Mouse (Mus musculus): ENCODE results near the gene Nim1k. TPM values are rescaled to one million over a fixed set of nuclear protein-coding genes. Genes with fewer than 3 reads are reported as not detected.
A peak's percentile ranks its signal among the peaks of the same experiment; 100 is the strongest.

The Nim1k gene
- polyA plus RNA-seq, 1 experiment from 2014 or later = 0.06 TPM

- peaks cover 16% of the 10 kb centered on the region for H3K27me3 ChIP-seq
- peak overlapping the region; percentile 33; the same call in 1 of the 2 replicates for H3K9ac ChIP-seq
- 2% methylated on average over 16 of the region's 16 CpGs for WGBS (ENCODE audit: insufficient replicate concordance)
- ATAC-seq (ENCODE audit: low read depth) (peak; percentile 35; the same call in 1 of the 2 replicates), DNase-seq (no peak)
- no peak overlapping the region for H3K27ac ChIP-seq
- no peaks in the 10 kb centered on the region for H3K9me3 ChIP-seq (replicated peaks)
- H3K4me3 ChIP-seq (replicated peaks) = peak overlapping the region; percentile 46
- no peaks in the 10 kb centered on the region for H3K36me3 ChIP-seq
- H3K4me1 ChIP-seq (replicated peaks) = peaks cover 14% of the 10 kb centered on the region
- peak overlapping the region; percentile 68 for H3K4me2 ChIP-seq
Observed at GRCm38 (mm10) chr13:119755141-119755547, 538 bp downstream of the Nim1k start.

- no peak overlapping the region for H3K4me3 ChIP-seq (replicated peaks)
Observed at GRCm38 (mm10) chr13:119754635-119755020, 1.1 kb downstream of the Nim1k start.

DNA sequence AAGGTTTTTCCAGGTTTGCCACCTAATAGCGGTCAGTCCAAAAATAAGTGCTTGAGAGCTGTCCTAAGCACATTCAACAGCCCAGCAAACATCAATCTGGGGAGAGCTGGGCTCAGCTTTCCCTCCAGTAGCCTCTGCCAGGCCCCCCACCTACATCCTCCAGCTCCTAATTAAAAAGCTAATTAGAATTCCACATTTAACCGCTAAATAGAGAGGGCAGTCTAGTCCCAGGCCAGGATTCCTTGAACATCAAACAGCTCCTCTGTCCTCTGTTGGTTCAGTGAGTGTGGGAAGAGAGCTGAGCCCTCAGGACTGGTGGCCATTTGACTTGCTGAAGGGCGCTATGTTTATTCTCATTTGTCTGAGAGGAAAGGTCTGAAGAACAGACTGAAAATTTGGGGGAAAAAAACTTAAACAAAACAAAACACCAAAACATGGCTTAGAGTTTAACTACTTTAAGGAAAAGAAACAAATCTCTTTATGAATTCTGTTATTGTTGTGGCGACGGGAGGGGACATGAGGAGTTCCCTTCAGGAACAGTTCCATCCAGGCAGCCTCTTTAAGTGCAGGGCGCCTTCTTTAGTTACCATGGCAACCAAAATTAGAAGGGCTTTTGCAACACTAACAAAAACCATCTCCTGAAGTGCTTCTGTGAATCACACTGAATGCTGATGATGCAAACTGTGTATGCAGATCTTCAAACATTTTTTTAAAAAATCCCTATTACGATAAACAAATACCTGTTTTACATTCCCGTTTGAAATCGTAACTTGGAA is 1.6 kb downstream of the Nim1k start:
- Histone ChIP-seq H3K36me3 (no peaks in the 10 kb centered on the region), H3K27ac (no peak overlapping the region), H3K9me3 (replicated peaks) (no peaks in the 10 kb centered on the region), H3K4me2 (no peak overlapping the region), H3K9ac (no peak overlapping the region), H3K27me3 (peaks cover 16% of the 10 kb centered on the region), H3K4me3 (replicated peaks) (no peak overlapping the region), H3K4me1 (replicated peaks) (peaks cover 14% of the 10 kb centered on the region)
- no peak for ATAC-seq (ENCODE audit: low read depth)
- 63% methylated on average over 9 of the region's 9 CpGs for WGBS (ENCODE audit: insufficient replicate concordance)
- no peak for DNase-seq

More at GRCm38 (mm10) chr13:119754635-119755020, 1.1 kb downstream of the Nim1k start:
- Histone ChIP-seq H3K9ac (no peak overlapping the region), H3K4me1 (replicated peaks) (peaks cover 14% of the 10 kb centered on the region), H3K27ac (no peak overlapping the region), H3K9me3 (replicated peaks) (no peaks in the 10 kb centered on the region), H3K27me3 (peaks cover 16% of the 10 kb centered on the region), H3K4me2 (no peak overlapping the region), H3K36me3 (no peaks in the 10 kb centered on the region)
- ATAC-seq (ENCODE audit: low read depth) (no peak), DNase-seq (no peak)
- WGBS (ENCODE audit: insufficient replicate concordance) = 29% methylated on average over 3 of the region's 3 CpGs

GRCm38 (mm10) chr13:119746930-119747329 is 8.8 kb downstream of the Nim1k start:
- Histone ChIP-seq H3K4me3 (replicated peaks) (no peak overlapping the region), H3K36me3 (no peaks in the 10 kb centered on the region), H3K27me3 (no peaks in the 10 kb centered on the region), H3K9ac (no peak overlapping the region), H3K4me2 (no peak overlapping the region), H3K9me3 (replicated peaks) (0 out of 2 replicates have a peak, but pooled peaks cover 3% of the 10 kb centered on the region), H3K27ac (no peak overlapping the region), H3K4me1 (replicated peaks) (peaks cover 1% of the 10 kb centered on the region)
- WGBS (ENCODE audit: insufficient replicate concordance) = 67% methylated on average over 4 of the region's 4 CpGs
- DNase-seq (no peak), ATAC-seq (ENCODE audit: low read depth) (no peak)

DNA sequence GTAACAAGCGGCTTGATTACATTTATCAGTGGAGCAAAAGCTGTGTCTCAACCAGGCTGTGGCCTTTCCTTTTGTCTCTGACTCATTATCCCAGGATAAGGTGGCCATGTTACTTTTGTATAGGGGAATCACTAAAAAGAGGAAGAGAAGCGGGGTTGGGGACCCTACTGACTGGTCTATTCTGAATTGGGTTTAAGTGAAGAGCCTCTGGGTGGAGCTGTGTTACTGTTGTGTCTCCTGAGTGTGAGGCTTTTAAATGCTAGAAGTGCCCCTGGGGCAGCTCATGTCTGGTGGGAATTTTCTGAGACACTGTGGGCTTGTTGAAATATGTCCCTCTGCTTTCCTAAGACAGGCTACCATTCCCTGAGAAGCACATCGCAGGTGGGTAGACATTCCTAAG is 12.2 kb downstream of the Nim1k start:
- no peaks in the 10 kb centered on the region for H3K36me3 ChIP-seq

DNA sequence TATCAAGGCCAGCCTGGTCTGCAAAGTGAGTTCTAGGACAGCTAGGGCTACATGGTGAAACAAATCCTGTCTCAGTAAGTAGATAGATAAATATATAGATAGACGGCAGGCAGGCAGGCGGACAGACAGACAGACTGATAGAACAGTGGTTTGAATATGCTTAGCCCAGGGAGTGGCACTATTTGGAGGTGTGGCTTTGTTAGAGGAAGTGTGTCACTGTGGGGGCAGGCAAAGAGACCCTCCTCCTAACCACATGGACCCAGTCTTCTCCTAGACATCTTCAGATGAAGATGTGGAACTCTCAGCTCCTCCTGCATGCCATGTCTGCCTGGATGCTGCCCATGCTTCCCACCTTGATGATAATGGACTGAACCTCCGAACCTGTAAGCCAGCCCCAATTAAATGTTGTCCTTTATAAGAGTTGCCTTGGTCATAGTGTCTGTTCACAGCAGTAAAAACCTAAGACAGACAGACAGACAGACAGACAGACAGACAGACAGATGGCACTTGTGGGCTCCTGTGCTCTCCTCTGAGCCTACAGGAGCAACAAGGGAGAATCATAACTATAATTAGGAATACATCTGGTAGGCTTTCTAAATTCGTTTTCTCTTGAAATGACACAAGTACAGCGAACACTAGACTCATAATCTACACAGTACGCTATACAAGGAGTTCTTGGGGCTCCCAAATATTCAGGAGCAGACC is 12.8 kb downstream of the Nim1k start:
- Histone ChIP-seq H3K9ac (no peak overlapping the region), H3K36me3 (no peaks in the 10 kb centered on the region), H3K9me3 (replicated peaks) (no peaks in the 10 kb centered on the region), H3K4me3 (replicated peaks) (no peak overlapping the region), H3K27me3 (no peaks in the 10 kb centered on the region), H3K27ac (no peak overlapping the region), H3K4me1 (replicated peaks) (peaks cover 7% of the 10 kb centered on the region), H3K4me2 (no peak overlapping the region)
- WGBS (ENCODE audit: insufficient replicate concordance) = 54% methylated on average over 6 of the region's 6 CpGs
- ATAC-seq (ENCODE audit: low read depth) = no peak
- no peak for DNase-seq

More for the DNA sequence above, 12.2 kb downstream of the Nim1k start:
- 48% methylated on average over 3 of the region's 3 CpGs for WGBS (ENCODE audit: insufficient replicate concordance)
- peaks cover 7% of the 10 kb centered on the region for H3K4me1 ChIP-seq (replicated peaks)
- H3K9me3 ChIP-seq (replicated peaks) = 0 out of 2 replicates have a peak, but pooled peaks cover 3% of the 10 kb centered on the region
- H3K9ac ChIP-seq = no peak overlapping the region
- ATAC-seq (ENCODE audit: low read depth) (no peak), DNase-seq (no peak)
- no peak overlapping the region for H3K4me3 ChIP-seq (replicated peaks)
- H3K27ac ChIP-seq = no peak overlapping the region
- no peaks in the 10 kb centered on the region for H3K27me3 ChIP-seq
- no peak overlapping the region for H3K4me2 ChIP-seq

- H3K9ac ChIP-seq = peak overlapping the region; percentile 43; the same call in 1 of the 2 replicates
- peak overlapping the region; percentile 28 for H3K4me3 ChIP-seq (replicated peaks)
- H3K4me2 ChIP-seq = peak overlapping the region; percentile 54
- H3K27me3 ChIP-seq = no peaks in the 10 kb centered on the region
- no peaks in the 10 kb centered on the region for H3K9me3 ChIP-seq (replicated peaks)
- no peak for DNase-seq
- H3K4me1 ChIP-seq (replicated peaks) = peaks cover 7% of the 10 kb centered on the region
- H3K27ac ChIP-seq = no peak overlapping the region
- no peaks in the 10 kb centered on the region for H3K36me3 ChIP-seq
- no peak for ATAC-seq (ENCODE audit: low read depth)
- 22% methylated on average over 19 of the region's 19 CpGs for WGBS (ENCODE audit: insufficient replicate concordance)
Observed at GRCm38 (mm10) chr13:119741390-119742237, 14.1 kb downstream of the Nim1k start.

DNA sequence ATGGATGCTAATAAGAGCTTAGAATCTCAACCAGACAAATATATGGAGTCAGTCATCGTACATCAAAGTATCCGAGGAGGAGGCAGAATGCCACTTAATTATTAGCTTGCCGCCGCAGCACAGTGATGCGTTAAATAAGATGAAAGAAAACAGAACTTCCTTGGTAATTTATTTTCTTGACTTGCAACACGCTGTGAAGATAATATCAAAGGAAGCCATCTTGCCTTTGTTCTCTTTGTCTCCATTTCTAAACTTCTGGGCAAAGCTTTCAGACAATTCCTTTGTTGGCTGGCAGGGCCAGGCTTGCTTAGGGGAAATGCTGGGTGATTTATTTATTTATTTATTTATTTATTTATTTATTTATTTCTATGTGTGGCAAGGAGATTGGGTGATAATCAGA is 24.2 kb downstream of the Nim1k start:
- 67% methylated on average over 6 of the region's 6 CpGs for WGBS (ENCODE audit: insufficient replicate concordance)
- no peak for DNase-seq
- Histone ChIP-seq H3K4me2 (no peak overlapping the region), H3K9me3 (replicated peaks) (no peaks in the 10 kb centered on the region), H3K36me3 (no peaks in the 10 kb centered on the region), H3K27me3 (no peaks in the 10 kb centered on the region), H3K9ac (no peak overlapping the region), H3K4me1 (replicated peaks) (no peaks in the 10 kb centered on the region), H3K27ac (no peak overlapping the region), H3K4me3 (replicated peaks) (no peak overlapping the region)
- no peak for ATAC-seq (ENCODE audit: low read depth)

DNA sequence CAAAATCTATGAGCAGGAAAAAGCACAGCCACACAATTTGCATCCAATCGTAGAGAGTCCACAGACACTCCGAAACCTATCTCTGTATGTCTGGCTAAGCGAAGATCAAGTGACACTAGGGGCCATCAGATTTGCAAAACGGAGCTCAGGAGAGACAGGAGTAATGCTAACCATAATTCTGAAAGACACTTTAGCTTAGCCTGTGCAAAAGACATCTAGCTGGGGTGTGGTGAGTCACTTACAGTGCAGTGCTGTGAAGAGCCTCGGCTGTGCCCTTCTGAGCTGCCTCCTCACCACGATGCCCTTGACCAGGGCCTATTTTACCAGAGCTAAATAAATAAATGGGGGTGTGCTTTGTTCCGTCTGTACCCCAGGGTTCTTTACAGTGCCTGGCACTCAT is 26.3 kb downstream of the Nim1k start:
- H3K36me3 ChIP-seq = no peaks in the 10 kb centered on the region

GRCm38 (mm10) chr13:119727608-119728387 is 27.9 kb downstream of the Nim1k start:
- Histone ChIP-seq H3K27ac (no peak overlapping the region), H3K36me3 (no peaks in the 10 kb centered on the region), H3K4me3 (replicated peaks) (no peak overlapping the region), H3K9ac (no peak overlapping the region), H3K27me3 (no peaks in the 10 kb centered on the region), H3K4me2 (no peak overlapping the region), H3K4me1 (replicated peaks) (no peaks in the 10 kb centered on the region), H3K9me3 (replicated peaks) (no peaks in the 10 kb centered on the region)
- 68% methylated on average over 26 of the region's 26 CpGs for WGBS (ENCODE audit: insufficient replicate concordance)
- ATAC-seq (ENCODE audit: low read depth) (no peak), DNase-seq (no peak)

More for the DNA sequence above, 26.3 kb downstream of the Nim1k start:
- Histone ChIP-seq H3K9ac (no peak overlapping the region), H3K4me1 (replicated peaks) (no peaks in the 10 kb centered on the region), H3K9me3 (replicated peaks) (no peaks in the 10 kb centered on the region), H3K27me3 (no peaks in the 10 kb centered on the region), H3K4me2 (no peak overlapping the region), H3K27ac (no peak overlapping the region), H3K4me3 (replicated peaks) (no peak overlapping the region)
- no peak for ATAC-seq (ENCODE audit: low read depth)
- no peak for DNase-seq
- 68% methylated on average over 7 of the region's 7 CpGs for WGBS (ENCODE audit: insufficient replicate concordance)

Measured in liver, embryonic 13.5 days (tissue).